Mouse (Mus musculus): Measurements from ENCODE around the gene Itgb8. TPM values are rescaled to one million over a fixed set of nuclear protein-coding genes. Genes with fewer than 3 reads are reported as not detected.
A peak's percentile ranks its signal among the peaks of the same experiment; 100 is the strongest.

Gene Itgb8
- polyA plus RNA-seq, 1 experiment from 2014 or later = 3.5 TPM

DNA sequence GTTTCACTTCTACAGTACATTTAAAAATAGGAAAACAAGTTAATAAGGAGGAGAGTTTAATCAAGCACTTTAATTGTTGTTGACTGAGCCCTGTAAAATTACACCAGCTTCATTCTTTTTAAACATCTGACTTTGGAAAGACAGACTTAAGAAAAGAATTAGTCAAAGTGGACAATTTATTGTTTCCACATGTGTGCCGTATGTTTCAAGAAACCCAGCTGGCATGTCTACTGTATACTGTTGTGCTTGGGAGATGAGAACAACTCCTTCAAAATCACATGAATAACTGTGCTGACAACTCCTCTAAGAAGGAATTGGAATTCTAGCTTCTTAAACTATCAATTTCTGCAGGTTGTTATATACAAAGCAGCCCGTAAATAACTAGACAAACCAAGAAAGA is 35.8 kb downstream of the Itgb8 start:
- Histone ChIP-seq H3K4me3 (ENCODE audit: low read depth, low read length) (no peak overlapping the region), H3K4me2 (ENCODE audit: low read depth, low read length) (no peak overlapping the region), H3K4me1 (ENCODE audit: control insufficient read depth, insufficient read depth, low read length) (no peaks in the 10 kb centered on the region), H3K36me3 (ENCODE audit: control insufficient read depth, insufficient read depth, low read length) (no peaks in the 10 kb centered on the region), H3K27me3 (replicated peaks; ENCODE audit: control insufficient read depth, insufficient read depth, low read length) (no peaks in the 10 kb centered on the region), H3K9me3 (ENCODE audit: control insufficient read depth, low read length) (no peaks in the 10 kb centered on the region), H3K27ac (replicated peaks; ENCODE audit: low read depth, low read length) (no peak overlapping the region), H3K9ac (ENCODE audit: low read depth, low read length) (no peak overlapping the region)
- no peak for ATAC-seq (ENCODE audit: low read depth)
- 46% methylated on average over 2 of the region's 2 CpGs for WGBS
- peak; percentile 33 for DNase-seq (ENCODE audit: low spot score)

DNA sequence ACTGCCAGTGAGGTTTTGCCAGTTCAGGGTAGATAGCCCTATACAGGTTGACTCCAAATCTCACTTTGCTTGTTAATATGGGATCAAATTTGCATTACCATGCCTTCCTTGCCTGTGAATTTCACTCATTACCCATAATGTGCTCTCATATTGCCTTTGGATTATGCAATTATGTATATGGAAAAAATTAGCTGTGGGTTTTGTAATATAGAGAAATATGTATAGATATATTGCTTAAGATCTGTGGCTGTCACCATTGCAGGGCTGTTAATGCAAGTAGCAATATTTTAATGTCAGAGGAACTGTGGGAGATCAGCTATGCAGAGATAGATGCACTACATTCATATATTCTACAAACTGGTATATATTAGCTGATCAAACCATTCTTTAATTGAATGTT is 43.5 kb downstream of the Itgb8 start:
- DNase-seq (ENCODE audit: low spot score) (no peak), ATAC-seq (ENCODE audit: low read depth) (no peak)
- Histone ChIP-seq H3K27ac (replicated peaks; ENCODE audit: low read depth, low read length) (no peak overlapping the region), H3K4me2 (ENCODE audit: low read depth, low read length) (no peak overlapping the region), H3K4me1 (ENCODE audit: control insufficient read depth, insufficient read depth, low read length) (no peaks in the 10 kb centered on the region), H3K9me3 (ENCODE audit: control insufficient read depth, low read length) (no peaks in the 10 kb centered on the region), H3K27me3 (replicated peaks; ENCODE audit: control insufficient read depth, insufficient read depth, low read length) (no peaks in the 10 kb centered on the region), H3K36me3 (ENCODE audit: control insufficient read depth, insufficient read depth, low read length) (no peaks in the 10 kb centered on the region), H3K4me3 (ENCODE audit: low read depth, low read length) (no peak overlapping the region), H3K9ac (ENCODE audit: low read depth, low read length) (no peak overlapping the region)

DNA sequence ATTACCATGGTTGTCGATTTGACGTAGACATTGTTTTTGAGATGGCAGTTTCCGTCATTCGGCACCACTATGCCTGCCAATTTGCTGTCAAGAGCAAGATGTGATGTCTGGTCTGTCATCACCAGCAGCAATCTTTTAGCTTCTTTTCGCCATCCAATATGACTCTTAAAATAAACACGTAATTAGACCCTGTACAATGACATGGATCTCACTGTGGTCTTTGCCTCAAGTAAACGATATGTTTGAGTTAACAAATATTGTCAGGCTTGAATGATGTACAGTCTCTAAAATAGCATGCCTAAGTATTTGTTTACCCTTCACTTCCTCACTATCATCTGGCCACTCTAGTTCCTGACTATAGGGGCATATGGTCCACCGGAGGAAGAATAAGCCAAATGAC is 48.8 kb downstream of the Itgb8 start:
- DNase-seq (ENCODE audit: low spot score) (peak; percentile 15), ATAC-seq (ENCODE audit: low read depth) (no peak)
- Histone ChIP-seq H3K9me3 (ENCODE audit: control insufficient read depth, low read length) (no peaks in the 10 kb centered on the region), H3K27ac (replicated peaks; ENCODE audit: low read depth, low read length) (no peak overlapping the region), H3K4me3 (ENCODE audit: low read depth, low read length) (no peak overlapping the region), H3K27me3 (replicated peaks; ENCODE audit: control insufficient read depth, insufficient read depth, low read length) (no peaks in the 10 kb centered on the region), H3K36me3 (ENCODE audit: control insufficient read depth, insufficient read depth, low read length) (no peaks in the 10 kb centered on the region), H3K4me2 (ENCODE audit: low read depth, low read length) (no peak overlapping the region), H3K9ac (ENCODE audit: low read depth, low read length) (no peak overlapping the region), H3K4me1 (ENCODE audit: control insufficient read depth, insufficient read depth, low read length) (no peaks in the 10 kb centered on the region)
- WGBS = 71% methylated on average over 8 of the region's 8 CpGs

DNA sequence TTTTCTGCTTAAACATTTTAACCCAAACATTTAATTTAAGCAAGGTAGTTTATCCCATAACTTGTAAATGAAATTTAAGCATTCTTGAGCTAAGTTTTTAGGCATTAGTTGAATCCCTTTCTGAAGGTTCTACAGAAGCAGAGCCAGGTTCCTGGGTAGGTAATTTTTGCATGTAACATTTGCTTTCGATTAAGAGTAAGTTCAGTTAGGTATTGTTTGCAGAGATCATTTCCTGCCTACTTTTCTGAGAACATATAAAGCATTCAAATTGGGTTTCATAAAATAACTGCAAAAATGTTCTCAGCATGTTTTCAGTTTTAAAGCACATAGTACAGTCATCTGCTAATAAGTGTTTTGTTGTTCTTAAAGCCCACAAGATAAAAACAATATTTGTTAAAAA is 53.2 kb downstream of the Itgb8 start:
- Histone ChIP-seq H3K4me2 (ENCODE audit: low read depth, low read length) (no peak overlapping the region), H3K27ac (replicated peaks; ENCODE audit: low read depth, low read length) (no peak overlapping the region), H3K9ac (ENCODE audit: low read depth, low read length) (no peak overlapping the region), H3K4me3 (ENCODE audit: low read depth, low read length) (no peak overlapping the region), H3K4me1 (ENCODE audit: control insufficient read depth, insufficient read depth, low read length) (no peaks in the 10 kb centered on the region), H3K9me3 (ENCODE audit: control insufficient read depth, low read length) (no peaks in the 10 kb centered on the region), H3K27me3 (replicated peaks; ENCODE audit: control insufficient read depth, insufficient read depth, low read length) (no peaks in the 10 kb centered on the region), H3K36me3 (ENCODE audit: control insufficient read depth, insufficient read depth, low read length) (no peaks in the 10 kb centered on the region)
- DNase-seq (ENCODE audit: low spot score) = no peak
- 65% methylated on average over 1 of the region's 1 CpGs for WGBS
- ATAC-seq (ENCODE audit: low read depth) = no peak

DNA sequence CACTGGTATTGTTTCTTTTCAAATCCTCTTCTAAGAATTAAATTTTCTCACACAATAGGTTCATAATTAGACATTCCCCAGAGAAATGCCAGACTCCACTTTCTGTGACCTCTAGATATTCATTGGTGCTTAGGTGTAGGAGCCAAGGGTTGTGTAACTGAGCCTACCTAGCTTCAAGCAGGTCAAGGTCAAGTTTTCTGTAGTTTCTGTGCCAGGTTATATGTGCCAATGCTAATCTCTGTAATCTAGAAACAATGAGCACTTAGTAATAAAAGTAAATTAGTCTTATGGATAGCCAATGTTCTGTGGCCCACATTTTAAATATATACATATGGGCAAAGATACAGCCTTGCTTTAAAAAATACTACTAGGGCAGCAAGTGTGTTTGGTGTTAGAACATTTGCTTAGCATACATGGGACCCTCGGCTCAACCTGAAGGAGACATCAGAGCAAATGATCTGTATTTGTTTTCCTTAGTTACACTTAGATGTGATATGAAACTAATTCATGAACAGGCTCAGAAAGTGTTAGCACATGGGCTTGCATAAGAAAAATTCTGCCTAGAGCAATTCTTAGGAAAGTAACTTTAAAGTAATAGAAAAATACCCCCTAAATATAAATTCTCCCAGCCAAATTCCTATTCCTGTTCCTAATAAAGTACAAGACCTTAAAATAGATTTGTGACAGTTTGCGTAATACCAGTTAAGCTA is 56.2 kb downstream of the Itgb8 start:
- no peak overlapping the region for H3K27ac ChIP-seq (replicated peaks; ENCODE audit: low read depth, low read length)
- no peaks in the 10 kb centered on the region for H3K27me3 ChIP-seq (replicated peaks; ENCODE audit: control insufficient read depth, insufficient read depth, low read length)
- no peaks in the 10 kb centered on the region for H3K9me3 ChIP-seq (ENCODE audit: control insufficient read depth, low read length)
- no peak overlapping the region for H3K4me2 ChIP-seq (ENCODE audit: low read depth, low read length)
- H3K9ac ChIP-seq (ENCODE audit: low read depth, low read length) = no peak overlapping the region
- 57% methylated on average over 2 of the region's 2 CpGs for WGBS
- no peak for ATAC-seq (ENCODE audit: low read depth)
- H3K4me3 ChIP-seq (ENCODE audit: low read depth, low read length) = no peak overlapping the region
- H3K4me1 ChIP-seq (ENCODE audit: control insufficient read depth, insufficient read depth, low read length) = no peaks in the 10 kb centered on the region
- no peaks in the 10 kb centered on the region for H3K36me3 ChIP-seq (ENCODE audit: control insufficient read depth, insufficient read depth, low read length)
- peak; percentile 12 for DNase-seq (ENCODE audit: low spot score)

DNA sequence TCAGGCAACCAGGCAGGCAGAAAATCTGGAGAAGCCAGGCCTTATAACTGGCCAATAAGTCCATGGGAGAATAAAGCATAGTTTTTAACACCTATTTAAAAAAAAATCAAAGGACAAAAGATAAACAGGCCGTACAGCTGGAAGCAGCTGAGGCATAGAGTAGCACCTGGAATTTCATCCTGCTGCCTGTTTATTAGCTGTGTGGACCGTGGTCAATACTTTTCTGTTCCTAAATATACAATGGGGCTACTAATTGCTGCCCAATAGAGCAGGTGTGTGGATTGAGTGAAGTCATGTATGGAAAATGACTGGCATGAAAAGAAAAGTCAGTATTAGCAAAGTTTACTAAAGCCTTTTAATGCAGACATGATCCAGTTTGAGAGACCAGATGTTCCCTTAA is 62.6 kb downstream of the Itgb8 start:
- ATAC-seq (ENCODE audit: low read depth) (no peak), DNase-seq (ENCODE audit: low spot score) (no peak)
- Histone ChIP-seq H3K27me3 (replicated peaks; ENCODE audit: control insufficient read depth, insufficient read depth, low read length) (no peaks in the 10 kb centered on the region), H3K9me3 (ENCODE audit: control insufficient read depth, low read length) (no peaks in the 10 kb centered on the region), H3K9ac (ENCODE audit: low read depth, low read length) (no peak overlapping the region), H3K27ac (replicated peaks; ENCODE audit: low read depth, low read length) (no peak overlapping the region), H3K4me2 (ENCODE audit: low read depth, low read length) (no peak overlapping the region), H3K36me3 (ENCODE audit: control insufficient read depth, insufficient read depth, low read length) (peaks cover 5% of the 10 kb centered on the region), H3K4me3 (ENCODE audit: low read depth, low read length) (no peak overlapping the region), H3K4me1 (ENCODE audit: control insufficient read depth, insufficient read depth, low read length) (no peaks in the 10 kb centered on the region)
- 77% methylated on average over 2 of the region's 2 CpGs for WGBS

DNA sequence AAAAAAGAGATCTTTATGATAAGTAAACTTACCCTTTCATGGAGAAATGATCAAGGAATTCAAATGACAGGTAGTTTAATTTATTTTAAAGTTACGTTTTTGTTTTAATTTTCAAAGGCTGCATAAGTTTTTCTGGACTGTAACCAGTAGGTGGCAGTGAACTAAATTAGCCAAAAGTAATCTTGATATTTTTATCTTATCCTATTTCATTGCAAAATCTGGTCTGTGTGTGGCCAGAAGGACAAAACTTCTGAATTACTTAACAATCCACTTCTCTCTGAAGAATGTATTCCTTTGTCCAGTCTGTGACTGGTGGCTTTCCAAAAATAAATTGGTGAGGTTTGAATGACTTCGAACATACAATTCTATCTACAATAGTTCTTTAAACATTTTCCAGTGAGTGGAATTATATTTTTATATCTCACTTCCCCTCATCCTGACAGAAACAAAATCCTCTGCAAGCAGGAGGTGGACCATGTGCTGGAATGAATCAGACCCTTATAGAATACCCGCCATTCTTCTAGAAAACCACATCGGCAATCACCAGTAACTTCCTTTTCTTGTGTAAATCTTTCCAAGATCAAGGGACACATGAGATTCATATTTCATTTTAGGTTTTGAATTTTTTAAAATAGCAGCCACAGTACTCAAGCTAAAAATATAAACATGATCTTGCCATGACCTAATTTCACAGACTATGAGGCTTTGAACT is 68.6 kb downstream of the Itgb8 start:
- Histone ChIP-seq H3K4me1 (ENCODE audit: control insufficient read depth, insufficient read depth, low read length) (no peaks in the 10 kb centered on the region), H3K4me2 (ENCODE audit: low read depth, low read length) (no peak overlapping the region), H3K27me3 (replicated peaks; ENCODE audit: control insufficient read depth, insufficient read depth, low read length) (no peaks in the 10 kb centered on the region), H3K9me3 (ENCODE audit: control insufficient read depth, low read length) (no peaks in the 10 kb centered on the region), H3K27ac (replicated peaks; ENCODE audit: low read depth, low read length) (no peak overlapping the region), H3K36me3 (ENCODE audit: control insufficient read depth, insufficient read depth, low read length) (peaks cover 11% of the 10 kb centered on the region; the same call in 1 of the 2 replicates), H3K9ac (ENCODE audit: low read depth, low read length) (no peak overlapping the region), H3K4me3 (ENCODE audit: low read depth, low read length) (no peak overlapping the region)
- WGBS = 67% methylated on average over 4 of the region's 4 CpGs
- DNase-seq (ENCODE audit: low spot score) = peak; percentile 5
- no peak for ATAC-seq (ENCODE audit: low read depth)

DNA sequence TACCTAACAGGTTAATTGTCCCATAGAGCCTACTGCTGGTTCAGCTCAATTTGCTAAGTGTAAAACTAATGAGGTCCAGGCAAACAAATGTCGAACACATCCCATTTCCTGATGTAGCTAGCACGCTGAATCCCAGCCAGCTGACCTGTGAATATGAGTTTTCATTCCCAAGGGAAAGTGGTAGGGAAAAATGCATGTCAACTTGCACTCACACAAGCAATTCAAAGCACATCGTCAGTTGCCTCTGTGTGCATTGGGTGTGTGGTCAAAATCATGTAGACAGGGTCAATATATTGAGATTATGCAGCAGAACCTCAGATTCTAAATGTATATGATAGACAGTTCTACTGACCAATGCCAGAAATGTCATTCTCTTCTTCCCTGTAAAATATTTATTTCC is 69.5 kb downstream of the Itgb8 start:
- H3K9me3 ChIP-seq (ENCODE audit: control insufficient read depth, low read length) = no peaks in the 10 kb centered on the region
- no peak overlapping the region for H3K27ac ChIP-seq (replicated peaks; ENCODE audit: low read depth, low read length)
- H3K4me1 ChIP-seq (ENCODE audit: control insufficient read depth, insufficient read depth, low read length) = no peaks in the 10 kb centered on the region
- H3K4me2 ChIP-seq (ENCODE audit: low read depth, low read length) = no peak overlapping the region
- ATAC-seq (ENCODE audit: low read depth) = no peak
- H3K9ac ChIP-seq (ENCODE audit: low read depth, low read length) = no peak overlapping the region
- no peaks in the 10 kb centered on the region for H3K27me3 ChIP-seq (replicated peaks; ENCODE audit: control insufficient read depth, insufficient read depth, low read length)
- DNase-seq (ENCODE audit: low spot score) = peak; percentile 13
- H3K4me3 ChIP-seq (ENCODE audit: low read depth, low read length) = no peak overlapping the region
- peaks cover 11% of the 10 kb centered on the region; the same call in 1 of the 2 replicates for H3K36me3 ChIP-seq (ENCODE audit: control insufficient read depth, insufficient read depth, low read length)
- WGBS = 50% methylated on average over 3 of the region's 3 CpGs

DNA sequence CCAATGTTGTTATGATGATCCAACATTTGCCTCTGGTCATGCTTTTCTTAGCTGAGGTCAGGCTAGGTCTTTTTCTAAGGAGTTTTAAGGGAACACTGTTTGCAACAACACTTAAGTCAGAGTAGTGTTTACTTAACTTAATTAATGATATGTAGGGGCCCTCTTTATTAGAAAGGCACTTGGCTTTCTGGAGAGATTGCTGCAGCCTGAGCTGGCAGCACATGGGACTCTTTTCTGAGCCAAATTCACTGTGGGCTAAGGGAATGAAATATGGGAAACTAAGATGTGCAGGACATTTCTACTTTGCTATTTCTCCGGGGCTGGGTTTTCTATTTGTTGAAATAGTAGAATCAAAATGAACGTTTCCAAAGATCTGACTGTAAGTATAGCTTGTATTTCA is 73.5 kb downstream of the Itgb8 start:
- Histone ChIP-seq H3K27ac (replicated peaks; ENCODE audit: low read depth, low read length) (no peak overlapping the region; the same call in 1 of the 2 replicates), H3K27me3 (replicated peaks; ENCODE audit: control insufficient read depth, insufficient read depth, low read length) (no peaks in the 10 kb centered on the region), H3K36me3 (ENCODE audit: control insufficient read depth, insufficient read depth, low read length) (peaks cover 19% of the 10 kb centered on the region; the same call in 1 of the 2 replicates), H3K4me2 (ENCODE audit: low read depth, low read length) (no peak overlapping the region), H3K4me3 (ENCODE audit: low read depth, low read length) (no peak overlapping the region), H3K9ac (ENCODE audit: low read depth, low read length) (no peak overlapping the region), H3K4me1 (ENCODE audit: control insufficient read depth, insufficient read depth, low read length) (no peaks in the 10 kb centered on the region), H3K9me3 (ENCODE audit: control insufficient read depth, low read length) (no peaks in the 10 kb centered on the region)
- ATAC-seq (ENCODE audit: low read depth) = no peak
- 74% methylated on average over 2 of the region's 2 CpGs for WGBS
- DNase-seq (ENCODE audit: low spot score) = no peak
